Mouse (Mus musculus) kidney, adult 2 months (tissue): ENCODE results near the gene Arl15.

Experiments used
- CTCF ChIP-seq: fragments of 200-500 bp; conservative IDR thresholded peaks from 2 replicates; pipeline ENCODE4 v1.5.1; 2011; ENCODE audit warnings: low read depth, mild to moderate bottlenecking, control low read depth, low read length, moderate library complexity, mixed read lengths; ENCODE audit not compliant: insufficient read depth, insufficient read length
- POLR2A ChIP-seq: fragments of 200-500 bp; IDR thresholded peaks from one replicate; pipeline ENCODE4 v1.6.1; 2011; ENCODE audit warnings: low read depth, low read length, control low read depth

DNA sequence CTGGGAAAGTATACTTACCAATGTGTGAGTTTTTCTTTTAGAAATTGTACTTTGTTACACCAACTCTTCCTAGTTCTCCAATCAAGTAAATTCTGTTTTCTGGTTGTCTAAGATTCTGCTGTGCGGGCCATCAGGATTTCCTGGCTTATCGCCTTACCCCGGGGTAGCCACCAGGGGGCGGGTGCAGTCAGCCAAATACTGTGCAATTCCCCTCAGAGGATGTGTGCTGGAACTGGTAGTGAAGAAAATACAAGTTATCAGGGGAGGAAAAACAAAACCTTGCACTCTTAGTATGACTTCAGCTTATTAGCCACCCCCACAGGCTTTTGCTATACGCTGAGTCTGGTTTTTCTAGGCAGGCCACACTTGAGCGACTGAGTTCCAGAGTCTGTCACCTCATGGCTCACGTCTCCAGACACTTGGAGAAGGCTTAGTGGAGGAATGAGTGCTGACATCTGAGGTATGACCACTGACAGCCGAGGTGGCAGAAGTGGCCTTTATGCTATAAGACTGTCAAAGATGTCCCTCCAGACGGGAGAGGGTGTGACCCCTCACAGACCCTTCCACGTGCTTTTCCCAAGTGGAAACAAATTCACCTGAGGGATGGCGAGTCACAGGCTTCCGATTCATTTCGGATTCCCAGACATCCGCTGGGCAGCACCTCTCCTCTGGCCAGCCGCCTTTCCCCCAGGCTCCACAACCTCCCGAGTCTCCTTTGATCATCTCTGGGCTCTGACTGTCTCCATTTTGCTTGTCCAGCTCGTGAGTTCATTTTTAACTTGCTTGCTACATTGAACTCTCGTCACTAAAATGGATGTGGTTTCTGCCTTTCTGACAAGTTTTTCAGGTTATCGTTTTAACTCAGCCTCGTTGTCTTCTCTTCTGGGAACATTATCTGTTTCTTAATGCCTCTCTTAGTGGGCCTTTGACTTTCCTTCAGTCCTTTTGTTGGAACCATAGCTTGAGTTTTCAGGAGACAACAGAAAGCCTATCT lies 75.2 kb downstream of the Arl15 start:
- TF ChIP-seq POLR2A (no peak), CTCF (peak; percentile 71)
